Mouse (Mus musculus) intestine, embryonic 16.5 days (tissue): ENCODE measurements around the gene Rcor3. TPM values are rescaled to one million over a fixed set of nuclear protein-coding genes. Genes with fewer than 3 reads are reported as not detected.

ENCODE experiments used
- ATAC-seq: fragments of 200-750 bp; cut with Nextera tagmentation; 2 replicates; pipeline ENCODE4 v1.8.0; 2017; ENCODE audit warnings: moderate TSS enrichment, moderate library complexity
- H3K27ac ChIP-seq: fragments of 300-500 bp; sonication (generic); 2 replicates; pipeline ENCODE4 v1.5.1; 2014; ENCODE audit warnings: mild to moderate bottlenecking, low read length
- H3K27me3 ChIP-seq: fragments of 300-500 bp; sonication (generic); replicated peaks from 2 replicates; pipeline ENCODE4 v1.6.1; 2014; ENCODE audit warnings: low read length, control low read depth, mixed read lengths; ENCODE audit not compliant: control insufficient read depth, insufficient read depth
- H3K36me3 ChIP-seq: fragments of 300-500 bp; sonication (generic); 2 replicates; pipeline ENCODE4 v1.6.1; 2014; ENCODE audit warnings: low read length, control low read depth; ENCODE audit not compliant: control insufficient read depth, insufficient read depth
- H3K4me1 ChIP-seq: fragments of 300-500 bp; sonication (generic); 2 replicates; pipeline ENCODE4 v1.6.1; 2014; ENCODE audit warnings: low read length, control low read depth, mixed read lengths; ENCODE audit not compliant: control insufficient read depth, insufficient read depth
- H3K4me2 ChIP-seq: fragments of 300-500 bp; sonication (generic); 2 replicates; pipeline ENCODE4 v1.6.1; 2014; ENCODE audit warnings: low read depth, low read length, control low read depth
- H3K4me3 ChIP-seq: fragments of 300-500 bp; sonication (generic); 2 replicates; pipeline ENCODE4 v1.5.1; 2014; ENCODE audit warnings: mild to moderate bottlenecking, low read length
- H3K9ac ChIP-seq: fragments of 300-500 bp; sonication (generic); 2 replicates; pipeline ENCODE4 v1.6.1; 2014; ENCODE audit warnings: low read depth, low read length
- H3K9me3 ChIP-seq: fragments of 300-500 bp; sonication (generic); 2 replicates; pipeline ENCODE4 v1.6.1; 2016; ENCODE audit warnings: low read length, control low read depth; ENCODE audit not compliant: control insufficient read depth
- WGBS: fragments of 180-500 bp; shearing (Covaris S2); extraction: QIAGEN DNeasy Blood & Tissue Kit; methylation state at CpG from one replicate; pipeline ENCODE4 v1.1.7; 2014; 5-methylcytosine and 5-hydroxymethylcytosine counted together
- polyA plus RNA-seq: library from polyadenylated mRNA; unstranded; fragments of >200 nt; fragmentation: Nextera tagmentation; extraction: Ambion mirVana; gene quantifications from 2 replicates; pipeline ENCODE4 v1.2.1, GENCODE M21; 2015

Gene Rcor3
- polyA plus RNA-seq, 1 experiment from 2014 or later: 22.3 TPM

- Histone ChIP-seq H3K27ac (peak overlapping the region; percentile 52), H3K4me3 (no peak overlapping the region), H3K4me2 (no peak overlapping the region), H3K36me3 (no peaks in the 10 kb centered on the region; the same call in 1 of the 2 replicates), H3K9ac (no peak overlapping the region), H3K27me3 (no peaks in the 10 kb centered on the region), H3K4me1 (peaks cover 33% of the 10 kb centered on the region), H3K9me3 (peaks cover 12% of the 10 kb centered on the region)
- ATAC-seq: peak; percentile 49
Measured at GRCm38 (mm10) chr1:192076796-192077535, 60.9 kb downstream of the Rcor3 start.

- no peaks in the 10 kb centered on the region for H3K27me3 ChIP-seq
- H3K9ac ChIP-seq: no peak overlapping the region
- peaks cover 5% of the 10 kb centered on the region for H3K9me3 ChIP-seq
- no peak overlapping the region for H3K27ac ChIP-seq
- ATAC-seq: no peak
- H3K36me3 ChIP-seq: no peaks in the 10 kb centered on the region; the same call in 1 of the 2 replicates
- peaks cover 34% of the 10 kb centered on the region for H3K4me1 ChIP-seq
- H3K4me2 ChIP-seq: no peak overlapping the region
- H3K4me3 ChIP-seq: no peak overlapping the region
- WGBS: 60% methylated on average over 4 of the region's 4 CpGs
Measured at GRCm38 (mm10) chr1:192076101-192076500, 61.8 kb downstream of the Rcor3 start.

DNA sequence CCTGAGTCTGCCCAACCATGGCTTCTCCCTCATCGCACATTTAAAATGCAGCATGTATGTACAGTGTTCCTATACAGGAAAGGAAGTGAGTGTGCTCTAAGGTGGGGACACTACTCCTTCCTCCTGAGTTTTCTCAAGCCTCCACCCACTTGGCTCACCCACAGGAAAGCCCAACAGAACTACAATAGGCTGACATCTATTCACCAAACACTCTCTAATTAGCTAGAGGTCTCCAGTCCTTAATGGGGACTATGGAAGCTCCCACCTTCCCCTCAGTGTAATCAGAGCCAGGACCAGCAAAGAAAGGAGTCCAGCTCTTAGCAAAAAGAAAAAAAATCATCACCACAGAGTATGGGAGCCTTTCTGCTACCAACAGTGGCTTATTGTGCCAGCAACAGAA, 63.0 kb downstream of the Rcor3 start:
- H3K27me3 ChIP-seq: no peaks in the 10 kb centered on the region
- no peaks in the 10 kb centered on the region for H3K9me3 ChIP-seq
- no peak for ATAC-seq
- no peak overlapping the region for H3K4me2 ChIP-seq
- H3K9ac ChIP-seq: no peak overlapping the region
- no peak overlapping the region for H3K4me3 ChIP-seq
- H3K36me3 ChIP-seq: no peaks in the 10 kb centered on the region
- peaks cover 46% of the 10 kb centered on the region for H3K4me1 ChIP-seq
- 43% methylated on average over 1 of the region's 1 CpGs for WGBS
- no peak overlapping the region for H3K27ac ChIP-seq

GRCm38 (mm10) chr1:192072426-192072825, 65.4 kb downstream of the Rcor3 start:
- H3K4me2 ChIP-seq: no peak overlapping the region
- no peaks in the 10 kb centered on the region for H3K36me3 ChIP-seq
- no peak overlapping the region for H3K9ac ChIP-seq
- H3K9me3 ChIP-seq: no peaks in the 10 kb centered on the region
- H3K27me3 ChIP-seq: no peaks in the 10 kb centered on the region
- ATAC-seq: no peak
- H3K4me1 ChIP-seq: peaks cover 32% of the 10 kb centered on the region
- 65% methylated on average over 1 of the region's 1 CpGs for WGBS
- no peak overlapping the region for H3K4me3 ChIP-seq
- H3K27ac ChIP-seq: no peak overlapping the region

GRCm38 (mm10) chr1:192070618-192071051, 67.2 kb downstream of the Rcor3 start:
- peaks cover 18% of the 10 kb centered on the region for H3K4me1 ChIP-seq
- peak overlapping the region; percentile 22 for H3K4me2 ChIP-seq
- 28% methylated on average over 3 of the region's 3 CpGs for WGBS
- no peaks in the 10 kb centered on the region; the same call in 1 of the 2 replicates for H3K9me3 ChIP-seq
- no peaks in the 10 kb centered on the region for H3K27me3 ChIP-seq
- H3K9ac ChIP-seq: peak overlapping the region; percentile 36; the same call in 1 of the 2 replicates
- ATAC-seq: peak; percentile 68
- peaks cover 6% of the 10 kb centered on the region; the same call in 1 of the 2 replicates for H3K36me3 ChIP-seq
- H3K4me3 ChIP-seq: no peak overlapping the region
- H3K27ac ChIP-seq: peak overlapping the region; percentile 60

GRCm38 (mm10) chr1:192069971-192070591, 67.8 kb downstream of the Rcor3 start:
- Histone ChIP-seq H3K4me3 (no peak overlapping the region), H3K27ac (peak overlapping the region; percentile 60)

DNA sequence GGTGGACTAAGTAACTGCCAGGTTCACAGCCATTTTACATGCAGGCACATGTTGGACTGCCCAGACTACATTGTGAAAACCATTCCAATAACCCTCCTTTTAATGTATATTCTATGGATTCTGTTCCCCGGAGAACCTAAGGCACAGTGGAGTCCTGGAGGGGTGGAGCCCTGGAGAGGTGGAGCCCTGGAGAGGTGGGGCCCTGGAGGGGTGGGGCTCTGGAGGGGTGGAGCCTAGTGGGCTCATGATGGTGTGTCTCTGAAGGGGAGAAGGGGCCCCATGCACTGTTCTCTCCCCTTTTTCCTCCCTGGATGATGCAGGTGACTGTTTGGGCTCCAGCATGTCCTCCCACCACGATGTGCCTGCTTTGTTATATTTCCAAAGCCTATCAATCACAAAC, 69.7 kb downstream of the Rcor3 start:
- H3K27me3 ChIP-seq: no peaks in the 10 kb centered on the region
- H3K9ac ChIP-seq: no peak overlapping the region
- H3K4me2 ChIP-seq: no peak overlapping the region
- H3K9me3 ChIP-seq: no peaks in the 10 kb centered on the region; the same call in 1 of the 2 replicates
- peaks cover 13% of the 10 kb centered on the region for H3K36me3 ChIP-seq
- no peak for ATAC-seq
- peaks cover 18% of the 10 kb centered on the region for H3K4me1 ChIP-seq
- H3K27ac ChIP-seq: no peak overlapping the region
- WGBS: 57% methylated on average over 2 of the region's 2 CpGs
- H3K4me3 ChIP-seq: no peak overlapping the region

More at GRCm38 (mm10) chr1:192069971-192070591, 67.8 kb downstream of the Rcor3 start:
- ATAC-seq: peak; percentile 33; the same call in 1 of the 2 replicates
- Histone ChIP-seq H3K4me2 (peak overlapping the region; percentile 22), H3K9me3 (no peaks in the 10 kb centered on the region; the same call in 1 of the 2 replicates), H3K27me3 (no peaks in the 10 kb centered on the region), H3K4me1 (peaks cover 18% of the 10 kb centered on the region), H3K36me3 (peaks cover 12% of the 10 kb centered on the region), H3K9ac (peak overlapping the region; percentile 36; the same call in 1 of the 2 replicates)
- 32% methylated on average over 13 of the region's 13 CpGs for WGBS

- Histone ChIP-seq H3K4me2 (no peak overlapping the region), H3K36me3 (peaks cover 13% of the 10 kb centered on the region), H3K4me3 (no peak overlapping the region), H3K4me1 (peaks cover 15% of the 10 kb centered on the region), H3K9ac (no peak overlapping the region), H3K9me3 (no peaks in the 10 kb centered on the region; the same call in 1 of the 2 replicates), H3K27me3 (no peaks in the 10 kb centered on the region), H3K27ac (no peak overlapping the region)
- no peak for ATAC-seq
- 90% methylated on average over 3 of the region's 3 CpGs for WGBS
Measured at GRCm38 (mm10) chr1:192066956-192067355, 70.9 kb downstream of the Rcor3 start.

DNA sequence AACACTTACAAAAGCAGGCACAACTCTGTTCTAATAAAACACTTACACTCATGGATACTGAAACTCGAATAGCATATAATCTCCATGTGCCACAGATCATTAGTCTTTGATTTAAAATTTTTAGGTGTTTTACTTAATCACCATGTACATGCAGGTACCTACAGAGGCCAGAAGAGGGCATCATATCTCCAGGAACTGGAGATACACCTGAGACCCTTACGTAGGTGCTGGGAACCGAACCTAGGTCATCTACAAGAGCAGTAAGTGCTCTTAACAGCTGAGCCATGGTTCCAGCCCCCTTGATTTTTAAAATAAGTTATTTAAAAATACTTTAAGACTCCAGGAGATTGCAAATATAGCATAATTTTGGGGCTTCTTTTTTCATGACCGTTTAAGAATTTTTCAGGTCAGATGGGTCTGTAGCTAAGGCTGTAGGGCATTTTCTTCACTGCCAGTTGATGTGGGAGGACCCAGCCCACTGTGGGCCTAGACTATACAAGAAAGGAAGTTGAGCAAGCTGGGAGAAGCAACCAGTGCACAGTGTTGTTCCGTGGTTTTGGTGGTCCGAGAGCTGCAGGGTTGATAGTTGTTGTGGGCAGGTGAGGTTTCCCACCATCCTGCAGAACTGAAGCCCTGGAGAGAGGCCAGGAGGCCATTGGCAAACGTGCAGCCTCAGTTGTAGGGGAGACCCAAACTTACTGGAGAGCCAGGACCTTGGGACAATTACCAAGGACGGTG, 74.5 kb downstream of the Rcor3 start:
- H3K4me1 ChIP-seq: no peaks in the 10 kb centered on the region
- peaks cover 13% of the 10 kb centered on the region for H3K36me3 ChIP-seq
- H3K27ac ChIP-seq: no peak overlapping the region
- 92% methylated on average over 8 of the region's 8 CpGs for WGBS
- H3K9ac ChIP-seq: no peak overlapping the region
- no peaks in the 10 kb centered on the region; the same call in 1 of the 2 replicates for H3K9me3 ChIP-seq
- H3K4me3 ChIP-seq: no peak overlapping the region
- no peak overlapping the region for H3K4me2 ChIP-seq
- no peaks in the 10 kb centered on the region for H3K27me3 ChIP-seq
- ATAC-seq: no peak
